Mouse (Mus musculus): ENCODE data around the gene 1110004F10Rik.
"Not testable (repeated sequence)": the region's sequence is repeated elsewhere in the genome, so short reads cannot be mapped to it uniquely, and the experiment has no call there.

1110004F10Rik gene

GRCm38 (mm10) chr7:116039196-116039537 is at the start of gene 1110004F10Rik:
Gene 1110004F10Rik, plus strand, starts transcription at chr7:116039397.
- DNase-seq (ENCODE audit: extremely low read depth, insufficient read length, low spot score) = no peak

DNA sequence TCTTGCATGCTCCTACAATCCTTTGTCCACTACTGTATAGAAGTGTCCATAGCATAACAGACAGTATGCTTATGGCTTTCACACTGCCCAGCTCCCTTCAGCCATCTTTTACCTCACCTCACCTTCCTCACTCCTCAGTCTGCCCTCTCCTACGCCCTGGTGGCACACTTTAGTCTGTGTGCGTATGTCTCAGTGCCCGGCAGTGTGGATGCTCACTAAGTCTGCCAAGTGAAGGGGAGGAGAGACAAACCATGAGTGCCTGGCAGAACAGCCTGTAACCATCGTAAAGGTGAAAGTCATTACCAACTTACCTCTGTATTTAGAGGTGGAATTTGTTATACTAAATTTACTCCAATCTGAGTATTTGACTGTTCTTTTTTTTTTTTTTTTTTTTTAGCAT is 36.5 kb upstream of the 1110004F10Rik start:
- no peak for DNase-seq (ENCODE audit: extremely low read depth, insufficient read length, low spot score)

- no peak for DNase-seq (ENCODE audit: extremely low read depth, insufficient read length, low spot score)
Measured at GRCm38 (mm10) chr7:116029991-116030390, 9.2 kb upstream of the 1110004F10Rik start.

- DNase-seq (ENCODE audit: extremely low read depth, insufficient read length, low spot score) = no peak
Measured at GRCm38 (mm10) chr7:116030597-116031387, 8.4 kb upstream of the 1110004F10Rik start.

- DNase-seq (ENCODE audit: extremely low read depth, insufficient read length, low spot score) = no peak
Measured at GRCm38 (mm10) chr7:116031388-116031717, 7.8 kb upstream of the 1110004F10Rik start.

DNA sequence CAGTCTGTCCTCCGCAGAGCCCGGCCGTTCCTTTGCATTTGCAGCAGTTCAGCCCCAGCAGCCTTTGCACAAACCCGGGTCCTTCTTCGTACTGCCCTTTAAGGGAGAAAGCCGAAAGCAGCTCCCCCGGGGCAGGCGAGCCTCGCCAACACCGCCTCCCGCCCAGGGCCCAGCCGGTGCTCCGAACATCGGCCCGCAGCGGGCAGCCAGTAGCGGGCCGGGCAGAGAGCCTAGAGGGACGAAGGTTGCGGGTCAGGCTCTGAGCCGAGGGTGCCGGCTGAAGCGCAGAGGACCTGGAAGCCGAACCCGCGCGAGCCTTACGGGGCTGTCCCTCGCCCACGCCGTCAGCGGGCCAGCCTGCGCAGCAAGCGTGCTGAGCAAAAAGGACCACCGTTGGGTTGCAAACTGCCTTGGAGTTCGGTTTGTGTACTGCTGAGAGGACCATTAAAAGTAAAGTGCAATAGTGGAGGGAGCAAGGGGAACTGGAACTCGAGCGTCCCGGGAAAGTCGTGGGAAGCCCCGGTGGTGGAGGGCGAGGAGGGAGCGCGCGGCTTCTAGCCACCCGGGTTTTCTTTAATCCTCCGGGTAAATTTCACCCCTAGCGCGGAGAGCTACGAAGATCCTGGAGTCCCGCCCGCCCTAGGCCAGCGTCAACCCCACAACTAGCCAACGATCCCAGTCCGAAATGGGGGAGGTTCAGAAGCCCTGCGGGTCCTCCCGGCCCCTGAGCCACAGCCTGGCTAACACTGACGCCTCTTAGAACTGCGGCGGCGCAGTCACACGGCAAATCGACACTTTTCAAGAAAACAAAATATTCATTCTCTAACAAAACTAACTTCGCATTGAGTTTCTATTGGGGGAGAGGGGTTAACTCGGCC is 7.2 kb upstream of the 1110004F10Rik start:
- DNase-seq (ENCODE audit: extremely low read depth, insufficient read length, low spot score) = no peak

DNA sequence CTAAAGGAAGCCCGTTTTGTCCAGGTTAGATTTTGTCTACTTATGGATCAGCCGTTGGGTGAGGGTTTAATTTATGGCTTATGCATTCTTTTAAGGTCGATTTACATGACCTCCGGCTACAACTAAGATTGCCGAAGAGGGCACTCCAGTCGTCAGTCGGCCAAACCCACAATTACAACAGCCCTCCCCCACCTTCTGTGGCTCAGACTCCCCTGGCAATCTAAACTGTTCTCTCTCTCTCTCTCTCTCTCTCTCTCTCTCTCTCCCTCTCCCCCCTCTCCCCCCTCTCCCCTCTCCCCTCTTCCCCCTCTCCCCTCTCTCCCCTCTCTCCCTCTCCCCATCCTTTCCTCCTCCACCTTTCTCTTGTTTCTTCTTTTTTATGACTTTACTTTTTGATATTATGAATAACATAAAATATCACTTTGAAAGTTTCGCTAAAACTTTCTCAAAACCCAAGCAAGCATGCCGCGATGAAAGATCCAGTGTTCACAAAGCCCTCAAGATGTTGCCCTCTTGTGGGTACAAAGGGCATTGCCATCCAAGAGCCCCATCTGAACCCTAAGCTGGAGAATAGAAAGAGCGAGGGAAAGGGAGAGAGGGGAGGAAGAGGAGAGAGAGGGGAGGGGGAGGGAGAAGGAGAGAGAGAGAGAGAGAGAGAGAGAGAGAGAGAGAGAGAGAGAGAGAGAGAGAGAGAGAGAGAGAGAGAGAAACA is 6.4 kb upstream of the 1110004F10Rik start:
- no peak for DNase-seq (ENCODE audit: extremely low read depth, insufficient read length, low spot score)

GRCm38 (mm10) chr7:116033371-116034241 is 5.6 kb upstream of the 1110004F10Rik start:
- no peak for DNase-seq (ENCODE audit: extremely low read depth, insufficient read length, low spot score)

- DNase-seq (ENCODE audit: extremely low read depth, insufficient read length, low spot score) = no peak
Measured at GRCm38 (mm10) chr7:116034282-116034758, 4.9 kb upstream of the 1110004F10Rik start.

DNA sequence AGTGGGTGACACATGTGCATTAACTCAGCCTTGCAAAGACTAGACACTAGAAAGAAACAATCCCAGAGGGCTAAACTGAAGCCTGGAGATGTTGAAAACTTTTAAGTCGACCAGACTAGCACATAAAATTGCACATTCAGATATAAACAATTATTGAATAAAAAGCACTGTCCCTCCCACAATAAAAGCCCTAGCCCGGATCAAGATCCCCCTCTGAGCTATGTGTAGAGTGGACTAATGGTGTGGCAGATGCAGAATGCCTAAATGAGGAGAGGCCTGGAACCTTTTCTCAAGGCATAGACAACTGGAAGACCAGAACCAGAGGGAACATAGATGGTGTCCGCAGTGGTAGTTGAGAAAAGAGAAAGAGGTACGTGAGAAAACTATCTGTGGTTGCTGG is 3.7 kb upstream of the 1110004F10Rik start:
- no peak for DNase-seq (ENCODE audit: extremely low read depth, insufficient read length, low spot score)

DNA sequence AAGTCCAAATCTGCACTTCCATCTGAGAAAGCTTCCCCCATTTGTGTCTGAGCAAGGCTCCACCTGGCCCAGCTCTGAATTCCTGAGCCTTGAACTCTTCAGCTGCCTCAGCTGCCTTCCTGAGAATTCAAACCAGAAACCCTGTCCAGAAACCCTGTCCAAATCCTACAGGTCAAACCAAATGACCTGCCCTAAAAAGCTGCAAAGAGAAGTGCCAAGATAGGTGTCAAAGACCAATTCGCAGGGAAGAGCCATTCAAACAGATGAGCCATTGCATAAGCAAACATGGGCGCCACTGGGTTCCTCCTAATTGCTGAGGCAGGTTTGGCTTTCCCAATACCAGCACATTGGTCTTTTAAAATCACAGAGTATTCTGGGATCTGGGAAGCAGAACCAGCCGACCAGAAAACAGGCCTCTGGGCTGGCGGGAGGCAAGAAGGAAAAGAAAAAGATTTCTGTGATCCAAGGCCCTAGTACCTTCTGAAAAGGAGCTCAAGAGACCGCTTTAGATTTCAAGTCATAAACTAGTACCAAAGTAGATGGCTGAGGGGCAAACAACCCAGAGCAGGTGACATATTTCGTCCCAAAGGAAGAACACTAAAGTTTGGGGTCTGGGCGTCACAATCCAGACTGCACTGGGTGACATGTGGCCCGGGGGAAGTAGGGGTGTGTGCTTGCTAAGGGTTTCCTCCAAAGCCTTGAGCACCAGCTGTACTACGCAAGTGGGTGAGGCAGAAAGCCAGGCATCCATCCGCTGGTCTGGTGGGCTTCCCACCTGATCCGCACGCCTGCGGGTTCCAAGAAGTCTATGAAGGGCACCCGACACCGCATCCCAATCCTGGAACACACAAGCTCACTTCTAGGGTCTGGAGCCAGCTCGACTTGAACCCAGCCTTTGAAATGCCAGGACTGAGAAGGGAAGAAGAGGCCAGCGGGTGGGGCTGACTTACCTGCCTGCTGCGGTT is 2.3 kb upstream of the 1110004F10Rik start:
- no peak for DNase-seq (ENCODE audit: extremely low read depth, insufficient read length, low spot score)

- DNase-seq (ENCODE audit: extremely low read depth, insufficient read length, low spot score) = no peak
Measured at GRCm38 (mm10) chr7:116038024-116038423, 1.2 kb upstream of the 1110004F10Rik start.

DNA sequence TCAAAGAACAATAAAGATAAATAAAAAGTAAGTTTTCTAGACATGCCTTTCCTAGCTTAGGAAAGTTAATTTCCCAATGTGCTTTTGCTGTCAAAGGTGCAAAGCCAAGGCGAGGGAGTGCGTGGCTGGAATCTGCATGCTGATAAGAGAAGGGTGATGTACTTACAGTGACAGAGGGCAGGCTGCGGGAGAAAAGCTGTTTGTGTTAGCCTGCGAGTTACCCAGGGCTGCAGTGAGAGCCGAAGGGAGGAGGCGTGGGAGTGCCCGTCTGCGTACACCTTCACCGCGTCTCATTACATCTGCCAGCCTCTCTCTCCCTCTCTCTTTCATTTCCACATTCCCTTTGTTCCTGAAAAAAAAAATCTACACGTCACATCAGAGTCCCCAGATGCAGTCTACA is 686 bp upstream of the 1110004F10Rik start, which contains the start of gene Sox6:
Gene Sox6, minus strand, starts transcription at position 286 of the 400 bp plus-strand sequence.
- no peak for DNase-seq (ENCODE audit: extremely low read depth, insufficient read length, low spot score)

GRCm38 (mm10) chr7:116039538-116040466 is 605 bp downstream of the 1110004F10Rik start:
- peak; percentile 16 for DNase-seq (ENCODE audit: extremely low read depth, insufficient read length, low spot score)

GRCm38 (mm10) chr7:116040470-116041019 is 1.3 kb downstream of the 1110004F10Rik start:
- no peak for DNase-seq (ENCODE audit: extremely low read depth, insufficient read length, low spot score)

DNA sequence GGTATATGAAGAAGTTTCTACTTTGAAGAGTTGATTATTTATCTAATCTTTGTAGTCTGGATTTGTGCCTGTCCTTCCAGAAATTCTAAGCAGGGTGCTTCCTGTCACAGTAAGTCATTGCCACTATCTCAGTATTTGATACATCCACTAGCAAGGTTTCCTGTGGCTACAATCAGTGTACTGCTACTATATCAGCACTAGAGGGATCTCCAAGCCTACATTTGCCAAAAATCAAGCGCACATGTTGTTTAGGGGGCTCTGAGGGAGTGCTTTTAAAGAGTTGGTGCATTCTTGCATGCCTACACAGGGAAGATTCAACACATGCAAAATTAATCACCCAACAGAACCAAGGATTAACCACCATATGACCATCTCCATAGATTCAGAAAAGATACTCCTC is 21.5 kb downstream of the 1110004F10Rik start:
- DNase-seq (ENCODE audit: extremely low read depth, insufficient read length, low spot score) = no peak

DNA sequence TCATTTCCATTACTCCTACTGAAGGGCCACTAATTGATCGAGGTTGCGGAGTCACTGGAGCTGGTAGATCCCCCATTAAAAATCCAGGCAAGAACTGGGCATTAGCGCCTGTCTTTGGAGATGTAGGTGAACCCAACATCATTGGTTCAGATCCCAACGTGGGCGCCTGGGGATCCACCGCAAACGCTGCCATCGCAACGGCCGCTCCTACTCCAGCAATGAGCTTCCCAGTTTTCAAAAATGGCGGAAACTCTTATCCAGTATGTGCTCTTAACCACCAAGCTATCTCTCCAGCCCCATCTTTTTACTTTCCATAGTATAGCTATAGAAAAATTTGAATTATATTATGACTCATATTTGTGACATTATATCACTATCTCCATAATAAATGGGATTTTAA is 45.2 kb downstream of the 1110004F10Rik start, which contains the start of gene Gm4353:
Gene Gm4353, minus strand, starts transcription at position 270 of the 400 bp plus-strand sequence.
- not testable (repeated sequence) for DNase-seq (ENCODE audit: extremely low read depth, insufficient read length, low spot score)
